9 mouse cellular contexts compared by ENCODE assay signal in the genomic region with DNA sequence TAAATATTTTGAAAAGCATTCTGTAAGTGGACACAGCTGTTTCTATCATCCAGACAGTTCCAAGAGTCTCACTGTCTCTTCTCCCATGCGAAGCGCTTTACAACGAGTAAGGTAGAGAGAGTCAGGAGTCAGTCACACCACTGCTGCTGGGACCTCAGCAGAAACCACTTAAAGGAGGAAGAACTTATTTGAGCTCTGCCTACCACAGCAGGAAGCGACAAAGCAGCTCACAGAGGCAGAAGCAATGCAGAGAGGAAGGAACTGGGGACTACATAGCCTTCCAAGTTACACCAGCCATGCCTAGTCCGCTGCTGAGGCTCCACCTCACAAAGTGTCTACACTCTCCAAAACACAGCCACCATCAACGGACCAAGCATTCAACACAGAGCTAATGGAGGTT. TPM values are rescaled to one million over a fixed set of nuclear protein-coding genes. Genes with fewer than 3 reads are reported as not detected.
DNase-seq lines count a peak whose midpoint lies in the region; ATAC-seq lines count a peak whose summit lies in the region.
"Had no signal": no experiment of that assay in that cellular context is flagged by ENCODE, and none has a peak within 500 bp of the region (broad histone marks: within the 10 kb centered on the region; RNA-seq: fewer than 3 reads in every experiment).

No protein-coding gene starts in this region.

- 34% methylated on average over 6 of the region's 6 CpGs for WGBS in liver, embryonic 11.5 days

- H3K4me1 ChIP-seq in liver, embryonic 11.5 days (replicated peaks; ENCODE audit: control insufficient read depth, insufficient read depth, low read length) = peaks cover 16% of the 10 kb centered on the region

- no peak for ATAC-seq in liver, embryonic 11.5 days (replicated peaks; ENCODE audit: low FRiP score)
- ATAC-seq in inflammation-experienced regulatory T-cells, adult 6 months = peak; percentile 92
- peak; percentile 52; the same call in 1 of the 2 replicates for ATAC-seq in megakaryocyte-erythroid progenitor cell, adult 5-6 weeks (replicated peaks; ENCODE audit: low FRiP score, low TSS enrichment, poor library complexity, severe bottlenecking)

- no peak overlapping the region for H3K9ac ChIP-seq in liver, embryonic 11.5 days (ENCODE audit: low read depth, low read length)
- H3K9ac ChIP-seq: neural tube, embryonic 12.5 days had no signal

- H3K4me2 ChIP-seq in liver, embryonic 11.5 days = no peak overlapping the region; the same call in 1 of the 2 replicates
- H3K4me2 ChIP-seq: neural tube, embryonic 12.5 days had no signal

- DNase-seq in liver = peak; percentile 17
- no peak for DNase-seq in liver, embryonic 11.5 days (ENCODE audit: low spot score)
- DNase-seq in thymus, postnatal 4 days = peak; percentile 64
- DNase-seq in right cerebral cortex, postnatal 36 days (ENCODE audit: low spot score in 2 of 2) = no peak
- no peak for DNase-seq in embryo, embryonic 10 days (ENCODE audit: low spot score)
- DNase-seq in cerebellum, adult 9-10 months = no peak

- no peaks in the 10 kb centered on the region for H3K36me3 ChIP-seq in liver, embryonic 11.5 days (ENCODE audit: control insufficient read depth, insufficient read depth, low read length)
- H3K36me3 ChIP-seq: neural tube, embryonic 12.5 days had no signal

- H3K9me3 ChIP-seq in liver, embryonic 11.5 days (ENCODE audit: control insufficient read depth, low read length) = no peaks in the 10 kb centered on the region
- H3K9me3 ChIP-seq: neural tube, embryonic 12.5 days had no signal

- no peak overlapping the region for H3K4me3 ChIP-seq in liver, embryonic 11.5 days (ENCODE audit: low read depth, low read length)
- H3K4me3 ChIP-seq: neural tube, embryonic 12.5 days had no signal

- H3K27me3 ChIP-seq in liver, embryonic 11.5 days (replicated peaks; ENCODE audit: control insufficient read depth, insufficient read depth, low read length) = no peaks in the 10 kb centered on the region
- H3K27me3 ChIP-seq: neural tube, embryonic 12.5 days had no signal

- H3K27ac ChIP-seq in liver, embryonic 11.5 days (ENCODE audit: low read depth, low read length) = no peak overlapping the region
- H3K27ac ChIP-seq: neural tube, embryonic 12.5 days had no signal

RNA-seq across cellular contexts. Expression of gene Acap2, which starts 9.2 kb away (rescaled TPM):
- polyA plus RNA-seq in liver, embryonic 11.5 days (2014; fragmentation: Nextera tagmentation; extraction: Ambion mirVana) = 17.2 and 19.9 TPM in 2 replicates
- 10 to 100 TPM; 10.7 to 13.1 (median 11.1) TPM for polyA plus RNA-seq in inflammation-experienced regulatory T-cells, adult 6 months (2017; shearing (Covaris generic))
- total RNA-seq in megakaryocyte-erythroid progenitor cell, adult 5-6 weeks (2014; fragmentation: Nextera tagmentation) = 9.6 and 16.2 TPM in 2 replicates
- total RNA-seq in megakaryocyte-erythroid progenitor cell, adult 5-6 weeks (2017) = 17.4 and 21.7 TPM in 2 replicates

Comparison
In these comparisons a context has a peak if more than half of its experiments do, and no peak if none do; other contexts are left out.
1. DNase-seq: peak in liver (single experiment) and thymus, postnatal 4 days (single experiment); none in liver, embryonic 11.5 days (single experiment), right cerebral cortex, postnatal 36 days (0 of 2), embryo, embryonic 10 days (single experiment) and cerebellum, adult 9-10 months (single experiment).